Mouse (Mus musculus) activated CD4-positive, CD25-positive, alpha-beta regulatory T cell, adult 4 months (primary cell): ENCODE measurements around the gene Hist1h2bp. TPM values are rescaled to one million over a fixed set of nuclear protein-coding genes. Genes with fewer than 3 reads are reported as not detected.
"Not testable (repeated sequence)": the region's sequence is repeated elsewhere in the genome, so short reads cannot be mapped to it uniquely, and the experiment has no call there.

ENCODE experiments used
- ATAC-seq: one replicate; pipeline ENCODE4 v1.8.0; 2017
- polyA plus RNA-seq, 2 experiments: library from polyadenylated mRNA; unstranded; fragments of 100-300 nt; shearing (Covaris generic); gene quantifications; one replicate each; pipeline ENCODE4 v1.2.1; 2017

The Hist1h2bp gene
- not detected for polyA plus RNA-seq

- ATAC-seq, result peak; percentile 88
Observed at GRCm38 (mm10) chr13:21786899-21787629, at the start of gene Hist1h2bp, which contains the start of gene Hist1h2an. TSS of gene Hist1h2bp (plus strand) at chr13:21787461. TSS of gene Hist1h2an (minus strand) at chr13:21787218.

- no peak for ATAC-seq
Observed at GRCm38 (mm10) chr13:21745006-21745405, 42.3 kb upstream of the Hist1h2bp start.

DNA sequence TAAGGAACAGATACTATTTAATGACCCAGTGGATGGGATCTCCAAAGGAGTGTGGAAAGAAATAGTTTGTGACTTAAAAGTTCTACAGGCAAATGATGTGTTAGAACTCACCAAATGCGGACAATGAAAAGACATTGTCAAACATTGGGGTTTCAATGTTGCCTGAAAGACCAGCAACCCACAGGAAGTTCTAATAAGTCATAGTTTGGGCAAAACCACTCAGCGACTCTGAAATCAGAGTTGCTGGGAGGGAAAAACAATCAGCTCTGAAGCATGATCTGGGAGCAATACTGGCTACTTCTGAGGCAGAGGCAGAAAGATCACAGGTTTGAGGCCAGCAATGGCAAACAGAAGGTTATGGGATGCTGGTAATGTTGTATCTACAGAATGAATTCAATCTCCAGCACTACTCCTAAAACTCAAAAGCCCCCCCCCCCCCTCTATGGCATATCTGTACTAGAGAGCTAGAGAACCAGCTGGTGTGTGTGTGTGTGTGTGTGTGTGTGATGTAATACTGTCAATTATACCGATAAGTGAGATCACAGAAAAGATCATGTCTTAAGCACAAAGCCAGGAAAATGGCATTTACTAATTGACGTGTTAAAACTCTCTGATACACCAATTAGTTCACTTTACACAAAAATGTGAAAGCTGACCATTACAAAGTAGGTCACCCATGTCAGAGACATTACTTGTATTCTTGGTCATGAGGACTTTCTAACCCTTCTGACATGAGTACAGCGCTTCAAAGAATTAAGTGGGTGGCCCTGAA lies 37.7 kb upstream of the Hist1h2bp start:
- no peak for ATAC-seq

GRCm38 (mm10) chr13:21750159-21751017 lies 36.9 kb upstream of the Hist1h2bp start, which contains the start of gene Hist1h4k:
TSS of gene Hist1h4k (minus strand) at chr13:21750505.
- ATAC-seq, result peak; percentile 51

- ATAC-seq, result no peak
Observed at GRCm38 (mm10) chr13:21751417-21751816, 35.8 kb upstream of the Hist1h2bp start.

GRCm38 (mm10) chr13:21751827-21752226 lies 35.4 kb upstream of the Hist1h2bp start:
- ATAC-seq, result no peak

DNA sequence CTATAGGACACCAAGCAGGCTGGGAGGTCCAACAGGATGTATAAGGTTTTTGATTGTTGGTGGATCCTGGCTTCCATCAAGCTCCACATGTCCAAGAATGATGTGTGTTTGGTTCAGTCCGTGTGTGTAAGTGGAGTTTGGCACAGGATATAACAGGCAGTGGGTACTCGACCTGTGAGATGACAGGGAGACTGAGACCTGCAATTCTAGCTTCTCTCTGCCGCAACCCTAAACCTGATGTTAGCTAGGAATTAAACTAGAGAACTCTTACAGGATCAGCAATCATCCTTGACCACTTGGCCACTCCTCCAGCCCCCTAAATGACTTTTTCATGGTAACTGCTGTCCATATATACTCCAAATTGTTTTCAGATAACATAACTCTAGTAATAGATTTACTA lies 34.9 kb upstream of the Hist1h2bp start:
- no peak for ATAC-seq

- no peak for ATAC-seq
Observed at GRCm38 (mm10) chr13:21753051-21753523, 34.2 kb upstream of the Hist1h2bp start.

DNA sequence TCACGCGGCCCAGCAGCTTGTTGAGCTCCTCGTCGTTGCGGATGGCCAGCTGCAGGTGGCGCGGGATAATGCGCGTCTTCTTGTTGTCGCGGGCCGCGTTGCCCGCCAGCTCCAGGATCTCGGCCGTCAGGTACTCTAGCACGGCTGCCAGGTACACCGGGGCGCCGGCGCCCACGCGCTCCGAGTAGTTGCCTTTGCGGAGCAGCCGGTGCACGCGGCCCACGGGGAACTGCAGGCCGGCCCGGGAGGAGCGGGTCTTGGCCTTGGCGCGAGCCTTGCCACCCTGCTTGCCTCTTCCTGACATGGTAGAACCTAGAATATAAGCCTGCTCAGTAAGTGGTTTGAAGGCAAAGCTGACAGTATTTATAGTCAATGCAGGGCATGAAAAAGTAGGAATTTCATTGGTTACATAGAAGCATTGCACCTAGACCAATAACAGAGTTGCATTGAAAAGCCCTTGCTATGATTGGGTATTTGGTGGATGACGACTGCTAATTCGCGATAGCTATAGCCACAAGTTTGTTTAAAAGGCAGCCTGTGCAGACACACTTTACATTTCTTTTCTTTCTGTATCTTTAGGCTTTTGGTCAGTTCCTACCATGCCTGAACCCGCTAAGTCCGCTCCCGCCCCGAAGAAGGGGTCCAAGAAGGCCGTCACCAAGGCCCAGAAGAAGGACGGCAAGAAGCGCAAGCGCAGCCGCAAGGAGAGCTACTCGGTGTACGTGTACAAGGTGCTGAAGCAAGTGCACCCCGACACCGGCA lies 33.6 kb upstream of the Hist1h2bp start, which contains the start of the genes Hist1h2ak and Hist1h2bn:
TSS of gene Hist1h2ak (minus strand) at position 304 of the 762 bp plus-strand sequence.
TSS of gene Hist1h2bn (plus strand) at position 600 of the 762 bp plus-strand sequence.
- ATAC-seq, result peak; percentile 94

DNA sequence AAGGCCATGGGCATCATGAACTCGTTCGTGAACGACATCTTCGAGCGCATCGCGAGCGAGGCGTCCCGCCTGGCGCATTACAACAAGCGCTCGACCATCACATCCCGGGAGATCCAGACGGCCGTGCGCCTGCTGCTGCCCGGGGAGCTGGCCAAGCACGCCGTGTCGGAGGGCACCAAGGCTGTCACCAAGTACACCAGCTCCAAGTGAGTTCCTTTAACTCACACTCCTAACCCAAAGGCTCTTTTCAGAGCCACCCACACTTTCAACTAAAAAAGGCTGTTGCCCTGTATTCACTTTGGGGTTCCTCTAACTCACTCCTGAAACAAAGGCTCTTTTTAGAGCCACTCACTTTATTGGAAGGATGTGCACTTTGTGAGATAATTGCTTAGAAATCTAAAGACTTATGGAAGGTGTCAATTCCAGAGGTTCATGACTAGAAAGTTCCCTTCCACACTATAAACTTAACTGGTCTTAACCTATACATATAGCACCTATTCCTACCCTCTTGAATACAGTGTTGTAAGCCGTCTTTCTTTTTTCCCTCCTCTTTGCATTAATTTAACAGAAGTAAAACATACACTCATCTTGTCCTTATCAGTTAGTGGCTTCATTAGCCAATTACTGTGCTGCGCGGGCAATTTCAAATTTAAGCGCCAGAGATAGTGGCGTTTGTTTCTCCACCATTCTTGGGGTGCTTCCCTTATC lies 32.8 kb upstream of the Hist1h2bp start:
- ATAC-seq, result not testable (repeated sequence)

- ATAC-seq, result no peak
Observed at GRCm38 (mm10) chr13:21755707-21756106, 31.6 kb upstream of the Hist1h2bp start.

DNA sequence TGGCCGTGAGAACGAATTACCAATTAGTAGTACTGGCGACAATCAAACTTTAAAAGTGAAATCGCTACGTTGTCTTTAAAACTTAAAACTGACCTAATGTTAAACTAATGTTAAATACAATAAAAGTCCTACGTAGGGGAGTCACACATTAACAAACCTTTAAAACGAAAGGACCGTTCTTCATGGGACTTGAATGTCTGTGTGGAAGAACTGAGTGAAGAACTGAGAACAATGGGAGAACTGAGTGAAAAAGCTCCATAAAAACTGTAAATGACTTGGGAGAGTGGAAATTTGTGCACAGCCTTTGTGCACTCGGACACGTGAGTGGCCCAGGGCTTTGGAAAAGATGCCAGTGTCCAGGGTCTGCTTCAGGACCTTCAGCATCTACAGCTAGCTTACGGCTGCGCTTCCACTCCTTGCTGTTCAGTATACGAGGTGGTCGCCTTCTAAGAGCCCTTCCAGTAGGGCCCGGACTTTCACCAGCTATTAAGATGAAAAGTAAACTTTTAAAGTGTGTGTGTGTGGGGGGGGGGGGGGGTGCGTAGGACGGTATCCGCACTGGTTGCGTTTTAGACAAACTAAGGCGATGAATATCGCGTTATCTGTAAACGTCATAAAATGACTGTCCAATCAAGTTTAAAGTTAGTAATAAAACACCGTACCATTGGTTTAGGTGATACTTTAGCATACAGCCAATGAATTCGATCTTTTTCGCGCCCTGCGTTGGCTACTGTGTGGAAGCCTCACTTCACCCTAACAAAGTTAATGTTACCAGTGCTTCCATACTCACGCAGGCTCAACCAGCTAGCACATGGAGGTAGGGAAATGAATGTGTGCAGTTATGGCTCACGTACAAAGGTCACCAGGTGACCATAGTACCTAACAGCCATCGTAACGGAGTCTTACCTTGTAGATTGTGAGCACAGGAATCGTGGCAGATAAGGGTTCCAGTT lies 8.2 kb upstream of the Hist1h2bp start:
- peak; percentile 89 for ATAC-seq

GRCm38 (mm10) chr13:21779767-21780731 lies 7.2 kb upstream of the Hist1h2bp start, which contains the start of gene Hist1h1b:
TSS of gene Hist1h1b (minus strand) at chr13:21780625.
- peak; percentile 1 for ATAC-seq

GRCm38 (mm10) chr13:21781021-21781555 lies 6.2 kb upstream of the Hist1h2bp start:
- no peak for ATAC-seq

GRCm38 (mm10) chr13:21781639-21782038 lies 5.6 kb upstream of the Hist1h2bp start:
- ATAC-seq, result no peak

GRCm38 (mm10) chr13:21782361-21783254 lies 4.7 kb upstream of the Hist1h2bp start:
- not testable (repeated sequence) for ATAC-seq

DNA sequence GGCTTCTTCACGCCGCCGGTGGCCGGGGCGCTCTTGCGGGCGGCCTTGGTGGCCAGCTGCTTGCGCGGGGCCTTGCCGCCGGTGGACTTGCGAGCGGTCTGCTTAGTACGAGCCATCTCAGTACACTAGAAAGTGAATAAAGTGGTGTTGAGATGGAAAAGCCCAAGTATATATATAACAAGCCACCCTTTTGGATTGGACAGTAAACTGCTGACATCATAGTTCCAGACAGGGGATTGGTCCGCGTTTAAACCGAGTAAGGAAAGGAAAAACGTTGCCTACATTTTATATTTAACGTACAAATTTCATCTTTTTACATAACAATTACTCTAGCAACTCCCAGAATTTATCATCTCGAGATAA lies 4.0 kb upstream of the Hist1h2bp start, which contains the start of gene Hist1h3i:
TSS of gene Hist1h3i (minus strand) at position 116 of the 363 bp plus-strand sequence.
- ATAC-seq, result peak; percentile 51
